Mouse (Mus musculus): ENCODE measurements at regions not wholly inside any gene's neighbourhood (a gene's known extent, or its start where the extent isn't known, plus 50 kb on each side); places are given as distances from the start of the nearest gene placed in this dataset.

GRCm38 (mm10) chr14:62088174-62088573, 204.2 kb upstream of the Rnaseh2b start:
- Histone ChIP-seq H3K9me3 (ENCODE audit: low read length) (no peaks in the 10 kb centered on the region), H3K36me3 (ENCODE audit: insufficient read depth, low read length) (no peaks in the 10 kb centered on the region), H3K4me1 (replicated peaks; ENCODE audit: low read depth, low read length) (no peaks in the 10 kb centered on the region), H3K4me3 (replicated peaks; ENCODE audit: low read length) (no peak overlapping the region), H3K27me3 (ENCODE audit: insufficient read depth, low read length) (no peaks in the 10 kb centered on the region)
- no peak for TF ChIP-seq CTCF (conservative IDR thresholded peaks at IDR 0.05; ENCODE audit: low read length)
- TF ChIP-seq NANOG (IDR thresholded peaks at IDR 0.05; ENCODE audit: borderline replicate concordance, low read length) = no peak
- TF ChIP-seq POU5F1 (IDR thresholded peaks at IDR 0.05; ENCODE audit: borderline replicate concordance, low read length) = no peak

GRCm38 (mm10) chr14:62117532-62117931, 174.9 kb upstream of the Rnaseh2b start:
- TF ChIP-seq POU5F1 (IDR thresholded peaks at IDR 0.05; ENCODE audit: borderline replicate concordance, low read length) = no peak
- no peak for TF ChIP-seq CTCF (conservative IDR thresholded peaks at IDR 0.05; ENCODE audit: low read length)
- TF ChIP-seq NANOG (IDR thresholded peaks at IDR 0.05; ENCODE audit: borderline replicate concordance, low read length) = no peak
- 0 out of 2 replicates have a peak, but pooled peaks cover 4% of the 10 kb centered on the region for H3K9me3 ChIP-seq (ENCODE audit: low read length)
- H3K27me3 ChIP-seq (ENCODE audit: insufficient read depth, low read length) = no peaks in the 10 kb centered on the region
- H3K36me3 ChIP-seq (ENCODE audit: insufficient read depth, low read length) = no peaks in the 10 kb centered on the region
- H3K4me3 ChIP-seq (replicated peaks; ENCODE audit: low read length) = no peak overlapping the region
- H3K4me1 ChIP-seq (replicated peaks; ENCODE audit: low read depth, low read length) = no peaks in the 10 kb centered on the region

- no peak for TF ChIP-seq POU5F1 (IDR thresholded peaks at IDR 0.05; ENCODE audit: borderline replicate concordance, low read length)
- no peak for TF ChIP-seq NANOG (IDR thresholded peaks at IDR 0.05; ENCODE audit: borderline replicate concordance, low read length)
- no peak for TF ChIP-seq CTCF (conservative IDR thresholded peaks at IDR 0.05; ENCODE audit: low read length)
- H3K9me3 ChIP-seq (ENCODE audit: low read length) = 0 out of 2 replicates have a peak, but pooled peaks cover 4% of the 10 kb centered on the region
- H3K4me1 ChIP-seq (replicated peaks; ENCODE audit: low read depth, low read length) = no peaks in the 10 kb centered on the region
- no peak overlapping the region for H3K4me3 ChIP-seq (replicated peaks; ENCODE audit: low read length)
- no peaks in the 10 kb centered on the region for H3K36me3 ChIP-seq (ENCODE audit: insufficient read depth, low read length)
- H3K27me3 ChIP-seq (ENCODE audit: insufficient read depth, low read length) = no peaks in the 10 kb centered on the region
Measured at GRCm38 (mm10) chr14:62118542-62118953, 173.8 kb upstream of the Rnaseh2b start.

DNA sequence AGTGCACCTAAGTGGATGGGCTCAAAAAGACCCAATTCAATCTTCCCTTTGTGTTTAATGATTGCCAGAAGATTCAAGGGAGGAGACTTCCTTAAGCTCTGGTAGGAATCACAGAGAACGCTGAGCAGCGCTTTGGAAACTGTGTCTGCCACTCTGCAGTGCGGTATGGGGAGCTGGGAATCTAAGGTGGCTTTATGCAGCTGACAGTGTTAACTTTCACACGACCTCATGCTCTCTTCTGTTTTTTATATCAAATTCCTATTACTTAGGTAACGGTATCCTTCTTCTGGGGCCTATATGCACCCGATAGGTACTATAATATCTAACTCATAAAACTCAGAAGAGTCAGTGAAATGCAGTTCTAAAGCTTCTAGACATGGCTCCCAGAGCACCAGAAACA, 163.5 kb upstream of the Rnaseh2b start:
- no peaks in the 10 kb centered on the region for H3K9me3 ChIP-seq (ENCODE audit: low read length)
- no peaks in the 10 kb centered on the region for H3K36me3 ChIP-seq (ENCODE audit: insufficient read depth, low read length)
- TF ChIP-seq CTCF (conservative IDR thresholded peaks at IDR 0.05; ENCODE audit: low read length) (no peak), NANOG (IDR thresholded peaks at IDR 0.05; ENCODE audit: borderline replicate concordance, low read length) (no peak), POU5F1 (IDR thresholded peaks at IDR 0.05; ENCODE audit: borderline replicate concordance, low read length) (no peak)
- no peak overlapping the region for H3K4me3 ChIP-seq (replicated peaks; ENCODE audit: low read length)
- no peaks in the 10 kb centered on the region; the same call in 1 of the 2 replicates for H3K27me3 ChIP-seq (ENCODE audit: insufficient read depth, low read length)
- H3K4me1 ChIP-seq (replicated peaks; ENCODE audit: low read depth, low read length) = no peaks in the 10 kb centered on the region

DNA sequence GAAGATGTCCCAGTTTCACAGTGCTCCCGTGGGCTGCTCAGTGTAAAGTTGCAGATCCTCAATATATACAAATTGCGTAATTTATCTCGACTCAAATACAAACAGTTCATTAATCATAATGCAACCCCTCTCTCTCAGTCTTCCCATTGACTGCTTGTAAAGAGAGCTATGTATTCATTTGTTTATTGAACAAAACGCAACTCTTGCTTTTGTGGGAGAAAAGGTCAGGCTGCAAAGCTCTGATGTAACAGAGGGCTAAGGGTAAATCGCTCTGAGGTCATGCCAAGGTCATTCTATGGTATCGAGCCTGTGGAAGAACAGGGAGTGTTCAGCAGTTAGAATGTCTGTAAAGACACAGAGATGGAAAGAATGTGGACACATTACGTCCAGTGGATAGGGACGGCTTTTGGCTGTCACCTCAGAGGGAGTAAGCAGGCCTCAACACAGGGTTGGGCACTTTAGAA, 160.0 kb upstream of the Rnaseh2b start:
- TF ChIP-seq NANOG (IDR thresholded peaks at IDR 0.05; ENCODE audit: borderline replicate concordance, low read length) = no peak
- H3K4me3 ChIP-seq (replicated peaks; ENCODE audit: low read length) = no peak overlapping the region
- H3K9me3 ChIP-seq (ENCODE audit: low read length) = peaks cover 9% of the 10 kb centered on the region
- H3K36me3 ChIP-seq (ENCODE audit: insufficient read depth, low read length) = no peaks in the 10 kb centered on the region
- H3K27me3 ChIP-seq (ENCODE audit: insufficient read depth, low read length) = no peaks in the 10 kb centered on the region; the same call in 1 of the 2 replicates
- H3K4me1 ChIP-seq (replicated peaks; ENCODE audit: low read depth, low read length) = no peaks in the 10 kb centered on the region

- no peak for TF ChIP-seq POU5F1 (IDR thresholded peaks at IDR 0.05; ENCODE audit: borderline replicate concordance, low read length)
- TF ChIP-seq CTCF (conservative IDR thresholded peaks at IDR 0.05; ENCODE audit: low read length) = no peak
- no peak for TF ChIP-seq NANOG (IDR thresholded peaks at IDR 0.05; ENCODE audit: borderline replicate concordance, low read length)
- Histone ChIP-seq H3K4me3 (replicated peaks; ENCODE audit: low read length) (no peak overlapping the region), H3K27me3 (ENCODE audit: insufficient read depth, low read length) (no peaks in the 10 kb centered on the region), H3K4me1 (replicated peaks; ENCODE audit: low read depth, low read length) (no peaks in the 10 kb centered on the region), H3K36me3 (ENCODE audit: insufficient read depth, low read length) (no peaks in the 10 kb centered on the region), H3K9me3 (ENCODE audit: low read length) (peaks cover 9% of the 10 kb centered on the region)
Measured at GRCm38 (mm10) chr14:62137981-62138380, 154.4 kb upstream of the Rnaseh2b start.

DNA sequence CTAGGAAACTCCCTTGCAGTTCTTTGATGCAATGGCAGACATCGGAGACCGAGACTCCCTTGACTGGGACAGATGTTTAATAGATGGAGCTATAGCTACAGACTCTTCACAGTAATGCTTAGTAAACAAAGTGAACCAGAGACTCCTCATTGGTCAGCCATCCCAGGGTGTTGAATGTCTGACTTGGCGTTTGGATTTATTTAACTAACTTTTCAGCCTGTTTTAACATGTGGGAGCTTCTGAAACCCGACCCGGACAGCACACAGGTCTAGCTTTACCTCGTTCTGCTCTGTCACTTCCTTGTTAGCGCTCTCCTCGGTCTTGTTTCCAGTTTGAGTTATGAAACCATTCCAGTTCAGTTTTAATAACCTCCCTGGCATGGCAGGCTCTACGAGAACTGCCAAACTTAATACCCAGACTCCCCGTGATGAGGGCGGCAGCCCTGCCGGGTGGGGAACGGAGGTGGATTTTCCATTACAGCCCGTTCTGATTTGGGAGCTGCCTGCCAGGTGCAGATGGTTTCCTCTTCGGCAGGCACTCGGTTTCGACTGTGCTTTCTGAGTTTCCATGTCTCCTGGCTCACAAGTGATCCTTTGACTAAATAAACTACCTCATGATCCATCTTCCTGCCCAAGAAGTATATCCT, 147.9 kb upstream of the Rnaseh2b start:
- H3K36me3 ChIP-seq (ENCODE audit: insufficient read depth, low read length) = no peaks in the 10 kb centered on the region
- no peaks in the 10 kb centered on the region for H3K27me3 ChIP-seq (ENCODE audit: insufficient read depth, low read length)
- H3K4me1 ChIP-seq (replicated peaks; ENCODE audit: low read depth, low read length) = no peaks in the 10 kb centered on the region
- no peak overlapping the region for H3K4me3 ChIP-seq (replicated peaks; ENCODE audit: low read length)
- no peak for TF ChIP-seq NANOG (IDR thresholded peaks at IDR 0.05; ENCODE audit: borderline replicate concordance, low read length)
- H3K9me3 ChIP-seq (ENCODE audit: low read length) = no peaks in the 10 kb centered on the region

DNA sequence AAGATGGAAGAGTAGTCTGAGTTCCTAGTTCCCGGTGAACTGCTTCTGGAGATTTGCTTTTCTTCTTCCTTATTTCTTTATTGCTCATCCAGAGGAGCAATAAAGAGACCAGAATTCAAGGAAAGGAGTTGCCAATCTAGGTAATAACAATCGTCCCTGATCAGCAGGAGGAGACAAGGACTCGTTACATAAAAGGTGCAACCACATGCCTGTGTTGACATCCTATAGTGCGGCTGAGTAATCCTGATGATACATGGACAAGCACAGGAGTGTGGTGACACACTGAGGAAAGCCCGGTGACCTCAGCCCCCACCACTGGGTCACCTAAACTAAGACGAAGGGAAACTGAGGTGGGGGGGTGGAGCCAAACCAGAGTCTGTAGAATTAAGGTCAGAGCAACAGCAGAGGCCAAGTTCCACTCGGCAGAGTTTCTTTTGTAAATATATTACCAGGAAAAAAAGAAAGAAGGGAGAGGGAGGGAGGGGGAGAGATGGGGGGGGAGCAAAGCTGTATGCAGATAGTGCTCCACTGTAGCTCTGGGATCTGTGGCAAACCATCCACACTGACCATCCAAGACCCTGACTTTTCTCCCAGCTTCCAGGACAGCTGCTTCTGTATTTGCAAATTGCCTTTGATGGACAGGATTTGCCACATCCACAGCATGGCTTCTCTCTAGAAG, 135.2 kb upstream of the Rnaseh2b start:
- H3K36me3 ChIP-seq (ENCODE audit: insufficient read depth, low read length) = no peaks in the 10 kb centered on the region
- H3K4me3 ChIP-seq (replicated peaks; ENCODE audit: low read length) = no peak overlapping the region
- H3K9me3 ChIP-seq (ENCODE audit: low read length) = no peaks in the 10 kb centered on the region
- H3K4me1 ChIP-seq (replicated peaks; ENCODE audit: low read depth, low read length) = no peaks in the 10 kb centered on the region
- H3K27me3 ChIP-seq (ENCODE audit: insufficient read depth, low read length) = no peaks in the 10 kb centered on the region
- no peak for TF ChIP-seq CTCF (conservative IDR thresholded peaks at IDR 0.05; ENCODE audit: low read length)
- no peak for TF ChIP-seq NANOG (IDR thresholded peaks at IDR 0.05; ENCODE audit: borderline replicate concordance, low read length)
- no peak for TF ChIP-seq POU5F1 (IDR thresholded peaks at IDR 0.05; ENCODE audit: borderline replicate concordance, low read length)
